Mouse (Mus musculus) cortical plate, adult 2 months (tissue): ENCODE data around the gene Adamtsl4. TPM values are rescaled to one million over a fixed set of nuclear protein-coding genes. Genes with fewer than 3 reads are reported as not detected.

Source experiments
- H3K27ac ChIP-seq: fragments of 200-500 bp; 2 replicates; pipeline ENCODE4 v1.5.1; 2012; ENCODE audit warnings: low read length, control low read depth, inconsistent platforms; ENCODE audit not compliant: insufficient read depth
- H3K4me1 ChIP-seq: fragments of 200-500 bp; 2 replicates; pipeline ENCODE4 v1.6.1; 2011; ENCODE audit warnings: low read length; ENCODE audit not compliant: control insufficient read depth, insufficient read depth
- H3K4me3 ChIP-seq: fragments of 200-500 bp; 2 replicates; pipeline ENCODE4 v1.5.1; 2011; ENCODE audit warnings: mild to moderate bottlenecking, low read length, control low read depth; ENCODE audit not compliant: insufficient read depth
- CTCF ChIP-seq: fragments of 200-500 bp; IDR thresholded peaks from 2 replicates; pipeline ENCODE4 v1.5.1; 2011; ENCODE audit warnings: mild to moderate bottlenecking, control low read depth, low read length; ENCODE audit not compliant: insufficient read depth; ENCODE audit errors: extremely low read depth
- POLR2A ChIP-seq: fragments of 200-500 bp; IDR thresholded peaks from 2 replicates; pipeline ENCODE4 v1.6.1; 2011; ENCODE audit warnings: mild to moderate bottlenecking, low read length, control low read depth; ENCODE audit not compliant: insufficient read depth; ENCODE audit errors: extremely low read depth
- polyA plus RNA-seq: library from polyadenylated mRNA; depleted of rRNA; stranded (reverse); fragments of >200 nt; gene quantifications from 2 replicates; pipeline ENCODE4 v1.2.3, GENCODE M21; 2012

Adamtsl4 gene
- polyA plus RNA-seq, 1 experiment = 6.0 TPM

DNA sequence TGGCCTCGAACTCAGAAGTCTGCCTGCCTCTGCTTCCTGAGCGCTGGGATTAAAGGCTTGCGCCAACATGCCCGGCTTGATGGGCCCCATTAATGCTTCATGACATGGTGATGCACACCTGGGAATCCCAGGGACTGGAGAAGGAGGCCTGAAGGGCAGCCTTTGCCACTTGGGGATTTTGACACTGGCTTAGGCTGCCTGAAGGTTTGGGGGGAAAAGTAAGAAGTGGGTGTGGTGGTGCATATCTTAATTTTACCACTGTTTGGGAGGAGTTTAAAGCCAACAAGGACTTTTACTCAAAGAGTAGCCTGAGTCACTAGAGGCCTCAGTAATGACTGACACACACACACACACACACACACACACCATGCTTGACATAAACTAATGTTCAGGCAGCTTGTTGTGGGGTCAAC, 22.8 kb downstream of the Adamtsl4 start:
- no peak for TF ChIP-seq POLR2A
- TF ChIP-seq CTCF = no peak
- no peak overlapping the region for H3K4me3 ChIP-seq
- peaks cover 18% of the 10 kb centered on the region for H3K4me1 ChIP-seq
- H3K27ac ChIP-seq = no peak overlapping the region

DNA sequence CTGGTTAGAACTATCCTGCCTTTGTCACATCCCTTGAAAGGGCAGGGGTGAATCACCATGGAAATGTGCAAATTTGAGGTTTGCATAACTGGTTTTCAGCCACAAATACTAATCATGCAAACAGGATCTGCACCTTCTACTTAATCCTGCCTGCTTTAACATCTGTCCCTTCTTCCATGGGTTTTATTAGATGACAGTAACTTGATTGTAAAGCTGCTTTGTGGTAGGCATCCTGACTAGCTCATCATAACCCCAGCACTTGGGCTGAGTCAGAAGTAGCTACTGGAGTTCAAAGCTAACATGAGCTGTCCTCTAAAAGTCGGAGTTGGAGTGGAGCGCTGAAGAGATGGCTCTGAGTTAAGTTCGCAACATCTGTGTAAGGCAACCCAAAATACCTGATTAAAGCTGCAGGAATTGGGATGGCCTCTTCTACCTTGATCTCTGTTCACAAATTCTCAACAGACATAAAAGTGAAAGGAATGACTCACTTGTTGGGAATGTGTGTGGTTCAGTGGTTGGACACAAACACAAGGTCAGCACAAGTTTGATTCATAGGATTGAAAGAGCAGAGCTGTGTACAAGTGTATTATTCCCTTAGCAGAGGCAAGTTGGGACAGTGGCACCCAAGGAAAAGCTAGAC, 23.6 kb downstream of the Adamtsl4 start:
- H3K4me1 ChIP-seq = peaks cover 18% of the 10 kb centered on the region
- TF ChIP-seq POLR2A (no peak), CTCF (no peak)
- no peak overlapping the region for H3K27ac ChIP-seq
- H3K4me3 ChIP-seq = no peak overlapping the region

DNA sequence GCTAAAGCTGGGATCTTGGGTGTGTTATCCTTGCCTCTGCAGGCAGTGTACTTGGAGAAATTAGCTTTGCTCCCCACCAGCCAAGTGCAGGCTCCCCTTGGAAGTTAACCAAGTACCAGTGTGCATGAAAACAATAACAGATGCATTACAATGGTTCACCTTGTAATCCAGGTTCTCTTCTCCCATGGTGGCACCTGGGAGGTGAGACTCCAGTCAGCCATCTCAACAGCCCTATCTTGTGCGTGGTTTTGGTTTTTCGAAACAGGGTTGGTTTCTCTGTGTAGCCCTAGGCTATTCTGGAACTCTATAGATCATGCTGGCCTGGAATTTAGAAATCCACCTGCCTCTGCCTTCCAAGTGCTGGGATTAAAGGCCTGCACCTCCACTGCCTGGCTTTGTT, 24.2 kb downstream of the Adamtsl4 start:
- Histone ChIP-seq H3K4me3 (no peak overlapping the region), H3K27ac (no peak overlapping the region), H3K4me1 (peaks cover 18% of the 10 kb centered on the region)
- TF ChIP-seq CTCF (no peak), POLR2A (no peak)

DNA sequence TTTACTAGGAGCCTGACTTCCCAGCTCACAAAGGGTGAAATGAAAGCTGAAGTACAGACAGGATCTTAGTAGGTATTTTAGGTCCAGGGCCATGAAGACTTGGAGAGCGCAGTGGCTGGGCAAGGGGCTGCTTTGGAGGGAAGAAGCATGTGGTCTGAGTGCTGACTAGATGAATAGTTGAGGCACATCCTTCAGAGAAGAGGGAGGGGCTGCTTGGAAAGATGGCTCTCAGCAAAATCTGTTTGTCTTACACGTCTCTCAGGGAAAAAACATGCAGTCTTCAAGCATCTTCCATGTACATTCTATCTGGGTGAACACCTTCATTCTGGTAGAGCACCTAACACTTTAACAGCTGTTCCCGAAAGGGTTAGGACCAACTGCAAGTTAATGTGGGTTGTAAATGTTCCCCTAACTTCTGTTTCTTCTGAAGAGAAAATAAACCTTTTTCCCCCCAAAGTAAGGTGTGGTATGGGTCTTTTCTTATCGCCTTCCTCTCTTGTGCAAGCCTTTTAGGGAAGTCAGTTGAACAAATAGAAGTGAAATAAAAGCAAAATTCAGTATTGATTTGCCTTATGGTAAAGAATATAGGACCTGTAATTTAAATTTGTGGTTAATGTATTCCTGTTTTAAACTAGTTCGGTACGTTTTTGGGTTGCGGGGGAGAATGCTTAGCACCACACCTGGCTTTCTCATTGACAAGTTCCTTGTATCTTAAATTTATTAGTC, 24.8 kb downstream of the Adamtsl4 start:
- H3K27ac ChIP-seq = no peak overlapping the region
- H3K4me3 ChIP-seq = no peak overlapping the region
- TF ChIP-seq CTCF (no peak), POLR2A (no peak)
- peaks cover 18% of the 10 kb centered on the region for H3K4me1 ChIP-seq

DNA sequence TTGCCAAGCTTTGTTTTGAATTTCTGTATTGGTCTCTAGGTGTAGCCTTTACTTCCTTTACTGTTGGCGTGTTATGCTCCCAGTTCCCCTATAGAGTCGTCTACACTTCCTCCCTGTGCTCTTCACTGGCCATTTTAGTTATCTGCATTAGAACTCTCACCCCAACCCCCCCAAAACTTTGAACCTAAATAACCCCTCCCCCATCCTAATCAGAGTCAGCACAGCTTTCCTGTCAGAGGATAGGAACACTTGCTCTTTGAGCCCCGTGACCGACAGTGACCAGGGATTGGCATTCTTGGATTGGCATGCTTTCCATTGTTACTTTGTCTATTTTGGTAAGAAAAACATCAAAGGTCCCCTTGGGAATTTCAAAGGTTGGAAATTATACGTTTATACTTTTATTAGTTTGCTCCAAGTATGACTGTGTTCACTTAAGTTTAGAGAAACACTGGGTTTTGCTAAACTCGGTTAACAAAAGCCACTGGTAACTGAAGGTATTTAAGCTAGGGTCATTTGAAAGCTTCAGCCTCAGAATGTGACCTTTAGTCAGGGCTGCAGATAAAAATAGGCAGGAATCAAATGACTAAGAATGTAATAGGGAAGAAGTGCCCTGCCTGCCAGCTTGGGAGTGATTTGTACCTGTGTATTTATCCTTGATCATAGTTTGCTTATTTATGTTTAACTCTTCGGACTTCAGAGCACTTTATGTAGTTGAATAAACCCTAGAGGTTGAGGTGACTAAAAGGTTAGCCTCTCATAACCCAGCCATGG, 25.6 kb downstream of the Adamtsl4 start:
- TF ChIP-seq POLR2A (no peak), CTCF (no peak)
- Histone ChIP-seq H3K4me3 (no peak overlapping the region), H3K4me1 (peaks cover 15% of the 10 kb centered on the region), H3K27ac (no peak overlapping the region)

DNA sequence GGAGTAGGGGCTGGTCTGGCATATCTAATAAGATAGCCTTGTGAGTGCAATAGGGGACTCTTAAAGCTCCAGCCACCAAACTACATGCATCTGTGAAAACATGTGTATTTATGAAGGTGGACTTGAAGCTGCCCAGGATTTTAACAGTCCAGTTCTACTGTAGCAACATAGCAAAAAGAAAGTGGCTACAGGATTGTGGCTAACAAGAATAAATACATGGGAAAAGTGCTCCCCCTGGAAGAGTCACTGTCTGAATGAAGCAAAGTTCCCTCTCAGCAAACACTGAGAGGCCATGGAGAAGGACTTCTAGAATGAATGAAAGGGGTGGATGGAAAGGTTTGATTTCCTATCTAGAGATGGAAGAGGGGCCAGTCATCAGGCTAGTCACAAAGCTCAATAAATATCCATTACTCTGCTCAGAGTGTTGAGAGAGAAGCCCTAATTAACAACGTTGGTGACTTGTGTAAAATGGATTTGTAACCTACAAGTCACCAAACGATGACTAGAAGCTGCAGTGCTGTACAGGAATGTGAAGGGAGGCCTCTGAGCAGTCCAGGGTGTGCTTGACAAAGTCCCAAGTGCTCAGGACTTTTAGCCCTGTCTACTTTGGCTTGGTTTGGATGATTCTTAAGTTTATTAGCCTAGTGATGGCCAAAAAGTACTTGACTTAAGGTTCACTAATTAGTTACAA, 26.8 kb downstream of the Adamtsl4 start:
- no peak overlapping the region for H3K27ac ChIP-seq

DNA sequence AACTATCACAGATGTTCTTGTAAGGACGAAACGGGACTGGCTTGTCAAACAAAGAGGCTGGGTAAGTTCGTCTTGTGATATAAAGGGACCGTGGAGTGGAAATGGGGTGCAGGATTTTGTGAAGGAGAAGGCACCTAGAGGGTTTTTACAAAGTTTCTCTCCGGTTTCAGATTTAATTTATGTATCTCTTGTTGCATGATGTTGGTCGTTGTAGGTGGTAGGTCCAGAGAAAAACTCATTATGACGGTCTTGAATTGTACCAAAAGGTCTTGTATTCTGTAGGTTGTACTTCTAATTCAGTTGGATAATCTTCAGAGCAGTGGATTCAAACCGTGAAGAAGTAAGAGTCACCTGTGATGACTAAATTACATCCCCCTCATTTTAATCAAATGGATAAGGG, 27.8 kb downstream of the Adamtsl4 start:
- Histone ChIP-seq H3K27ac (peak overlapping the region; percentile 62; the same call in 1 of the 2 replicates), H3K4me3 (peak overlapping the region; percentile 83), H3K4me1 (peaks cover 15% of the 10 kb centered on the region)
- no peak for TF ChIP-seq POLR2A
- no peak for TF ChIP-seq CTCF

More for the DNA sequence above, 26.8 kb downstream of the Adamtsl4 start:
- H3K4me3 ChIP-seq = peak overlapping the region; percentile 83; the same call in 1 of the 2 replicates
- H3K4me1 ChIP-seq = peaks cover 15% of the 10 kb centered on the region
- TF ChIP-seq CTCF (no peak), POLR2A (no peak)

DNA sequence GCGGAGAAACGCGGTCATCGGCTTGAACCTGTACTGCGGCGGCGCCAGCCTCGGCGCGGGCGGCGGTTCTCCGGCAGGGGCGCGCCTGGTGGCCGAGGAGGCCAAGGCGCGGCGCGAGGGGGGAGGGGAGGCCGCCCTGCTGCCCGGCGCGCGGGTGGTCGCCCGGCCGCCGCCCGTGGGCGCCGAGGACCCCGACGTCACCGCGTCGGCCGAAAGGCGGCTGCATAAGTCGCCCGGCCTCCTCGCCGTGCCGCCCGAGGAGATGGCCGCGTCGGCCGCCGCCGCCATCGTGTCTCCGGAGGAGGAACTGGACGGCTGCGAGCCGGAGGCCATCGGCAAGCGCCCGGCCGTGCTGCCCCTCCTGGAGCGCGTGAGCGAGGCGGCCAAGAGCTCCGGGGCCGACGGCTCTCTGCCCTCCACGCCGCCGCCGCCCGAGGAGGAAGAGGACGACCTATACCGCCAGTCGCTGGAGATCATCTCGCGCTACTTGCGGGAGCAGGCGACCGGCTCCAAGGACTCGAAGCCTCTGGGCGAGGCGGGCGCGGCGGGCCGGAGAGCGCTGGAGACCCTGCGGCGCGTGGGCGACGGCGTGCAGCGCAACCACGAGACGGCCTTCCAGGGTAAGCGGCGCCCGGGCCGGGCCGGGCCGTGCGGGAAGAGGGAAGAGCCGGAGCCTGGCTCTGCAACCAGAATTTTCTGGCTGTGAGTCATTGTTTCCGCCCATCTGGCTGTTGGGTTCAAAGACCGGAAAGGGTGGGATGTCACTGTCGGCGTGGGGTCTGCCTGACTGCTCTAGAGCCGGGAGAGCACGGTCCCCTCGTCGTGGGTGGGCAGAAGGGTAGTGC, 28.6 kb downstream of the Adamtsl4 start:
- TF ChIP-seq CTCF = no peak
- no peak for TF ChIP-seq POLR2A
- peak overlapping the region; percentile 83 for H3K4me3 ChIP-seq
- peak overlapping the region; percentile 62 for H3K27ac ChIP-seq
- H3K4me1 ChIP-seq = peaks cover 15% of the 10 kb centered on the region
